Mouse (Mus musculus) heart, postnatal 0 days (tissue): Measurements from ENCODE around the gene Gm21904. TPM values are rescaled to one million over a fixed set of nuclear protein-coding genes. Genes with fewer than 3 reads are reported as not detected.
"Not testable (repeated sequence)": the region's sequence is repeated elsewhere in the genome, so short reads cannot be mapped to it uniquely, and the experiment has no call there.

Experiments
- ATAC-seq: fragments of 200-750 bp; cut with Nextera tagmentation; 2 replicates; pipeline ENCODE4 v1.8.0; 2017; ENCODE audit warnings: low read depth, moderate number of reproducible peaks, moderate library complexity; ENCODE audit not compliant: insufficient read depth
- DNase-seq: peaks from one replicate; pipeline ENCODE4 v3.0.0-alpha.2; 2016; ENCODE audit warnings: low spot score
- H3K27ac ChIP-seq: fragments of 300-500 bp; sonication (generic); 2 replicates; pipeline ENCODE4 v1.5.1; 2014; ENCODE audit warnings: low read depth, mild to moderate bottlenecking
- H3K27me3 ChIP-seq: fragments of 300-500 bp; sonication (generic); 2 replicates; pipeline ENCODE4 v1.6.1; 2014; ENCODE audit warnings: low read length, mixed read lengths; ENCODE audit not compliant: control insufficient read depth, insufficient read depth
- H3K36me3 ChIP-seq: fragments of 300-500 bp; sonication (generic); replicated peaks from 2 replicates; pipeline ENCODE4 v1.6.1; 2014; ENCODE audit warnings: low read length, mixed read lengths; ENCODE audit not compliant: control insufficient read depth, insufficient read depth
- H3K4me1 ChIP-seq: fragments of 300-500 bp; sonication (generic); 2 replicates; pipeline ENCODE4 v1.6.1; 2014; ENCODE audit warnings: antibody characterized with exemption; ENCODE audit not compliant: control insufficient read depth, insufficient read depth
- H3K4me2 ChIP-seq: fragments of 300-500 bp; sonication (generic); 2 replicates; pipeline ENCODE4 v1.6.1; 2014; ENCODE audit warnings: low read depth, mild to moderate bottlenecking, low read length, moderate library complexity
- H3K4me3 ChIP-seq: fragments of 300-500 bp; sonication (generic); 2 replicates; pipeline ENCODE4 v1.5.1; 2014; ENCODE audit warnings: low read depth, low read length
- H3K9ac ChIP-seq: fragments of 300-500 bp; sonication (generic); replicated peaks from 2 replicates; pipeline ENCODE4 v1.6.1; 2014; ENCODE audit warnings: low read depth, low read length, mixed read lengths
- H3K9me3 ChIP-seq: fragments of 300-500 bp; sonication (generic); replicated peaks from 2 replicates; pipeline ENCODE4 v1.6.1; 2016; ENCODE audit warnings: low read length; ENCODE audit not compliant: control insufficient read depth
- WGBS: fragments of 180-500 bp; shearing (Covaris S2); extraction: QIAGEN DNeasy Blood & Tissue Kit; methylation state at CpG from one replicate; pipeline ENCODE4 v1.1.7; 2014; 5-methylcytosine and 5-hydroxymethylcytosine counted together
- polyA plus RNA-seq: library from polyadenylated mRNA; unstranded; fragments of >200 nt; fragmentation: Nextera tagmentation; extraction: Ambion mirVana; gene quantifications from 2 replicates; pipeline ENCODE4 v1.2.1, GENCODE M21; 2015
- total RNA-seq: library from RNA; depleted of rRNA; stranded (reverse); fragments of >200 nt; gene quantifications from 2 replicates; pipeline ENCODE4 v1.2.3, GENCODE M21; 2014; ENCODE audit warnings: low replicate concordance; rRNA removed

The Gm21904 gene
- total RNA-seq (not detected in 2 replicates), polyA plus RNA-seq (not detected in 2 replicates)

DNA sequence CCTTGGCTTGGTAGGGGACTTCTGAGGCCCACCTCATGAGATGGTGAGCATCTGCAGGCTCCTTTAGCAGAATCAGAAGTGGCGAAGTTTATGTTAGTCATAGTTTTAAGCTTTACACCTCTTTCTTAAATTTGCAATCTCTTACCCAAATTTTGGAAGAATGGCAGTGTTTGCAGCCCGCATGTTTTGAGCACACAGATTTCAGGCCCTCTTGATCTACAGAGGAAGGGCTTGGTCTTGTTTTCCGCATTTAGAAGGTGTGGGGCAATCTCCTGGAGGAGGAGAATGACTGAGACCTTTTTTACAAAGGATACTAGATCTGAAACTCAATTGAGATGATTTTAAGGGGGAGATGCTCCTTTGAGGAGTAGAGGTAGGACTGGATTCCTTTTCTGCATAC, at the start of gene Gm21904:
TSS of gene Gm21904 (minus strand) at position 101 of the 400 bp plus-strand sequence.
- DNase-seq, ATAC-seq, H3K4me1 ChIP-seq, H3K4me3 ChIP-seq, H3K36me3 ChIP-seq, H3K27ac ChIP-seq, H3K9ac ChIP-seq, H3K4me2 ChIP-seq, H3K27me3 ChIP-seq, H3K9me3 ChIP-seq: not testable (repeated sequence)
- no CpG with 5 or more reads among the region's 3 CpGs for WGBS

DNA sequence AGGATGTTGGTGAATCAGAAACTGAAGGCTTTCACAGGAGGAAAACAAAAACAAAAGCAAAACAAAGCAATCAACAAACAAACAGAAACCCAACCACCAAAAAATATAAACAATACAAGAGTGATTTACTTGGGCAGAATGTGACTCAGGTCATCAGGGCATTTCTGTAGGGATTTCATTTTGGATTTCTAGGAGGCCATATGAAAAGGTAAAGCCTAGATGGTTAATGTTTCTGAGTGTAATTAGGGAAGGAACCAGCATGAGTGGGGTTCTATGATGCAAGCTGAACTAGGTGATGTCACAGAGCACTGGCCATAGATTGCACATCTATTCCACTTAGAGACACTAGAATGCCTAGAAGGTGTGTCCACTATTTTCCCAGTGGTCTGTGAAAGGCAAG, 28.4 kb upstream of the Gm21904 start, which contains the start of the genes Gm20772 and Gm20831:
TSS of gene Gm20772 (plus strand) at position 301 of the 400 bp plus-strand sequence.
TSS of gene Gm20831 (plus strand) at position 301 of the 400 bp plus-strand sequence.
- not testable (repeated sequence) for H3K4me2 ChIP-seq, H3K9ac ChIP-seq, H3K36me3 ChIP-seq, H3K27ac ChIP-seq, H3K4me3 ChIP-seq, H3K4me1 ChIP-seq, H3K9me3 ChIP-seq, DNase-seq, ATAC-seq, H3K27me3 ChIP-seq

Other genes with a start within 250 kb of the Gm21904 start
- not detected in 2 replicates for gene Gm20772, start 28.5 kb upstream of the Gm21904 start, total RNA-seq
- gene Gm20772, start 28.5 kb upstream of the Gm21904 start, polyA plus RNA-seq = not detected in 2 replicates
- gene Gm20831, start 28.5 kb upstream of the Gm21904 start, total RNA-seq = not detected in 2 replicates
- gene Gm20831, start 28.5 kb upstream of the Gm21904 start, polyA plus RNA-seq = not detected in 2 replicates
- not detected in 2 replicates for gene Srsy, start 91.1 kb upstream of the Gm21904 start, total RNA-seq
- gene Srsy, start 91.1 kb upstream of the Gm21904 start, polyA plus RNA-seq = not detected in 2 replicates
- gene Gm21764, start 215.5 kb upstream of the Gm21904 start, total RNA-seq = not detected in 2 replicates
- gene Gm21764, start 215.5 kb upstream of the Gm21904 start, polyA plus RNA-seq = not detected in 2 replicates
- not detected in 2 replicates for gene Ssty1, start 242.8 kb upstream of the Gm21904 start, total RNA-seq
- gene Ssty1, start 242.8 kb upstream of the Gm21904 start, polyA plus RNA-seq = not detected in 2 replicates